ENCODE assay signal across 13 mouse cellular contexts in genomic region chr17:87549568-87549967, GRCm38 (mm10).
"Had no signal": no experiment of that assay in that cellular context is flagged by ENCODE, and none has a peak within 500 bp of the region (broad histone marks: within the 10 kb centered on the region; RNA-seq: fewer than 3 reads in every experiment).

No protein-coding gene starts in this region.

- H3K27me3 ChIP-seq: liver, embryonic 13.5 days; lung, embryonic 15.5 days; neural tube, embryonic 13.5 days had no signal

- H3K4me1 ChIP-seq: liver, embryonic 13.5 days; midbrain, embryonic 12.5 days; neural tube, embryonic 13.5 days had no signal

- H3K27ac ChIP-seq: liver, embryonic 13.5 days; lung, embryonic 15.5 days; midbrain, embryonic 12.5 days; neural tube, embryonic 13.5 days had no signal

- H3K9me3 ChIP-seq: liver, embryonic 13.5 days; lung, embryonic 15.5 days; neural tube, embryonic 13.5 days had no signal

- H3K4me2 ChIP-seq: liver, embryonic 13.5 days; lung, embryonic 15.5 days; midbrain, embryonic 12.5 days; neural tube, embryonic 13.5 days had no signal

- ATAC-seq: liver, postnatal 0 days; midbrain, embryonic 16.5 days had no signal

- H3K4me3 ChIP-seq: liver, embryonic 13.5 days; lung, embryonic 15.5 days; midbrain, embryonic 12.5 days; neural tube, embryonic 13.5 days had no signal

- H3K36me3 ChIP-seq: liver, embryonic 13.5 days; lung, embryonic 15.5 days; midbrain, embryonic 12.5 days; neural tube, embryonic 13.5 days had no signal

- H3K9ac ChIP-seq: liver, embryonic 13.5 days; liver, postnatal 0 days; lung, embryonic 15.5 days; midbrain, embryonic 12.5 days; neural tube, embryonic 13.5 days had no signal

- DNase-seq: kidney, adult 11 months; kidney, postnatal 14 days; left cerebral cortex, postnatal 4 days; liver; liver, embryonic 13.5 days; liver, postnatal 0 days; retina, postnatal 1 day; thymus, adult 18-20 months; thymus, postnatal 25 days had no signal
